Mouse (Mus musculus) CH12.LX (cell line): ENCODE data around the gene Agtrap.

Experiments used
- CTCF ChIP-seq, 2 experiments: IDR thresholded peaks in 1 of 2; conservative IDR thresholded peaks in 1 of 2; 2 replicates each; pipeline ENCODE4 v1.5.1; 2011 to 2012; ENCODE audit warnings: low read depth in 2 of 2, low read length in 2 of 2, improper control_type of control experiment in 1 of 2, inconsistent platforms in 1 of 2, mild to moderate bottlenecking in 1 of 2, moderate library complexity in 1 of 2
- ETS1 ChIP-seq: conservative IDR thresholded peaks from 2 replicates; pipeline ENCODE4 v1.6.1; 2012; ENCODE audit warnings: low read depth, mild to moderate bottlenecking, inconsistent platforms, low read length, improper control_type of control experiment, moderate library complexity
- MAX ChIP-seq: IDR thresholded peaks from 2 replicates; pipeline ENCODE4 v1.6.1; 2011; ENCODE audit warnings: low read length, improper control_type of control experiment
- NRF1 ChIP-seq: IDR thresholded peaks from 2 replicates; pipeline ENCODE4 v1.6.1; 2014; ENCODE audit warnings: low read depth, mild to moderate bottlenecking, inconsistent platforms, low read length, improper control_type of control experiment, moderate library complexity
- USF1 ChIP-seq: IDR thresholded peaks from 2 replicates; pipeline ENCODE4 v1.6.1; 2014; ENCODE audit warnings: low read depth, mild to moderate bottlenecking, inconsistent platforms, low read length, improper control_type of control experiment
- ZKSCAN1 ChIP-seq: IDR thresholded peaks from 2 replicates; pipeline ENCODE4 v1.6.1; 2012; ENCODE audit warnings: low read depth, inconsistent platforms, low read length, improper control_type of control experiment, borderline replicate concordance

DNA sequence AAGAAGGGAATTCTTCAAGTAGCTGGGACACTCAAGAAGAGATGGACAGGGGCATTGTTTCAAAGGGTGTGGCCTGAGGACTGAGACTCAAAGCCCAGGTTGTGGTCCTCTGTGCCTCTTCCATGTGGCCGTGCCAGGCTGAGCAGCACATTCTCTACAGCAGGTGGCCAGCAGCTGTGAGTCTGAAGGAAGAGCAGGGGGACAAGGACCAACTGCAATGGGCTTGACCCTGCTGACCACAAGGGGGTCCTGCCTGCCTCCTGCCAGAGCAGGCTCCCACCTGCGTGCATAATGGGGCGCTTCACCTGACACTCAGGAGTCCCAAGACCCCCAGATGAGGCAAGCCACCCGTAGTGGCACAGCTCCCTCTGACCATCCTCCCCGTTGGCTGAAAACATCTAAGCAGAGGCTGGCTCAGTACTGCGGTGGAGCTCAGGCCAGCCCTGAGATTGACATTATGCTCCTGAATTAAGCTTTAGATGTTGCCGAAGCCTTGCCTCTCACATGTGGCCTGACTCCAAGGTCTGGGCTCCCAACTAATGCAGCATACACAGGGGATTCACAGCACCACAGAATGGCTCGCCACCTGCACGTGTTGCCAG is 29.5 kb downstream of the Agtrap start:
- TF ChIP-seq USF1: no peak
- no peak for TF ChIP-seq NRF1
- no peak for TF ChIP-seq MAX
- no peak for TF ChIP-seq ZKSCAN1
- no peak for TF ChIP-seq CTCF (conservative IDR thresholded peaks at IDR 0.05 in 1 of 2, IDR thresholded peaks at IDR 0.05 in 1 of 2; ENCODE audit: low read depth in 2 of 2, low read length in 2 of 2)
- no peak for TF ChIP-seq ETS1
